Mouse (Mus musculus): ENCODE data around the gene Tmc8. TPM values are rescaled to one million over a fixed set of nuclear protein-coding genes. Genes with fewer than 3 reads are reported as not detected.
A peak's percentile ranks its signal among the peaks of the same experiment; 100 is the strongest.

The Tmc8 gene
- polyA plus RNA-seq, 1 experiment from 2014 or later: 0.81 TPM

DNA sequence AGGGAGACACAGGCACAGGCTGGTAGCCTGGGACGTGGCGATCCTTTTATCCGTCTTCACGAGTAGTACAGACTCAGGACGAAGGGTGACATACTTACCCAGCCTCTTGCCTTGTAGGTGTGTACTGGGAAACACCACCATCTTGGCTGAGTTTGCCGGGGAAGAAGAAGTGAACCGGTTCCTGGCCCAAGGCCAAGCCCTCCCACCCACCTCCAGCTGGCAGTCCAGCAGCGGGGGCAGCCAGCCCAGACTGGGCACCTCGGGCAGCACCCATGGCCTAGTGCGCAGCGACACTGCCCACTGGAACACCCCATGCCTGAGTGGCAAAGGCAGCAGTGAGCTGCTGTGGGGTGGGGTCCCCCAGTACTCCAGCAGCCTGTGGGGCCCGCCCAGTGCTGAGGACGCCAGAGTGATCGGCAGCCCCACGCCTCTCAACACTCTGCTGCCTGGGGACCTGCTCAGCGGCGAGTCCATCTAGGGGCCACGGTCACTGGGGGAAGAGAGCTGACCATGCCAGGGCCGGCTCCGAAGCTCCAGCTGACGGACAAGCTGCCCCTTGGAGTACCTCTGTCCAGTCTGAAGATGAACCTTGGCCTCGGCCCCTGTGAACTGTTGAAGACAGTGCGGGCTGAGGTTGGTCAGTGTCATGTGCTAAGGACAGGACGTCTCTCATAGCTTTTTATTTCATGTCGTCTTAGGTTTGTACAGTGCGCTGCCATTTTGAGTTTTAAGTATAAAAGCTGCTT is 21.3 kb upstream of the Tmc8 start:
- ATAC-seq (ENCODE audit: low FRiP score, low read depth): no peak
- H3K4me3 ChIP-seq: no peak overlapping the region
- H3K27me3 ChIP-seq: no peaks in the 10 kb centered on the region
- H3K9ac ChIP-seq: no peak overlapping the region
- WGBS: 93% methylated on average over 26 of the region's 26 CpGs
- H3K9me3 ChIP-seq: no peaks in the 10 kb centered on the region
- H3K27ac ChIP-seq: no peak overlapping the region
- H3K4me2 ChIP-seq (replicated peaks): no peak overlapping the region
- H3K36me3 ChIP-seq: peaks cover 94% of the 10 kb centered on the region
- no peaks in the 10 kb centered on the region for H3K4me1 ChIP-seq

- H3K9me3 ChIP-seq: no peaks in the 10 kb centered on the region
- peaks cover 94% of the 10 kb centered on the region for H3K36me3 ChIP-seq
- no peaks in the 10 kb centered on the region for H3K4me1 ChIP-seq
- H3K4me3 ChIP-seq: no peak overlapping the region
- no peak overlapping the region for H3K4me2 ChIP-seq (replicated peaks)
- H3K27ac ChIP-seq: no peak overlapping the region
- H3K9ac ChIP-seq: no peak overlapping the region
- WGBS: 91% methylated on average over 13 of the region's 13 CpGs
- no peak for ATAC-seq (ENCODE audit: low FRiP score, low read depth)
- no peaks in the 10 kb centered on the region for H3K27me3 ChIP-seq
These were observed 20.1 kb upstream of the Tmc8 start for GRCm38 (mm10) chr11:117761801-117762200.

DNA sequence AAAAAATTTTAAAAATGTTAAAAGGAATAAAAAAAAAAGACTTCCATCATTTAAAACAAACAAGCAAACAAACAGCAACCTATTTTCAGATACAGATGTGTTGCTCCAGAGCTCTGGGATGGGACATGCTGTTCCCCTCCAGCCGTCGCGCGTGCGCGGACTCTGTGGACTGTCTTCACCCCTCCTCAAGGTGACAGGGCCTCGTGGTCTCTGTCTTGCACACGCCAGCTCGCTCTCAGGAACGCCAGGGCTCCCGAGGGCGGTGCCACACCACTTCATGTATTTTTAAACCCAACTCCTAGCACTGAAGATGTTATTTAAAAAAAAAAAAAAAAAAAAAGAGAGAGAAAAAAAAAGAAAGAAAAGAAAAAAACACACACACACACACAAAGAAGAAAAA is 19.6 kb upstream of the Tmc8 start:
- Histone ChIP-seq H3K9ac (no peak overlapping the region), H3K27me3 (no peaks in the 10 kb centered on the region), H3K36me3 (peaks cover 93% of the 10 kb centered on the region), H3K4me3 (no peak overlapping the region), H3K27ac (no peak overlapping the region), H3K4me1 (no peaks in the 10 kb centered on the region), H3K9me3 (no peaks in the 10 kb centered on the region), H3K4me2 (replicated peaks) (no peak overlapping the region)
- WGBS: 91% methylated on average over 12 of the region's 12 CpGs
- no peak for ATAC-seq (ENCODE audit: low FRiP score, low read depth)

GRCm38 (mm10) chr11:117764319-117764718 is 17.6 kb upstream of the Tmc8 start:
- 81% methylated on average over 9 of the region's 9 CpGs for whole genome bisulfite sequencing
- Histone ChIP-seq H3K4me3 (no peak overlapping the region), H3K27ac (no peak overlapping the region), H3K9ac (no peak overlapping the region), H3K27me3 (no peaks in the 10 kb centered on the region), H3K4me1 (no peaks in the 10 kb centered on the region), H3K4me2 (replicated peaks) (no peak overlapping the region), H3K36me3 (peaks cover 83% of the 10 kb centered on the region), H3K9me3 (no peaks in the 10 kb centered on the region)
- no peak for ATAC-seq (ENCODE audit: low FRiP score, low read depth)

GRCm38 (mm10) chr11:117765361-117765760 is 16.5 kb upstream of the Tmc8 start:
- Histone ChIP-seq H3K27me3 (no peaks in the 10 kb centered on the region), H3K27ac (no peak overlapping the region), H3K4me1 (no peaks in the 10 kb centered on the region), H3K36me3 (peaks cover 78% of the 10 kb centered on the region), H3K9ac (no peak overlapping the region), H3K4me2 (replicated peaks) (no peak overlapping the region), H3K4me3 (no peak overlapping the region), H3K9me3 (no peaks in the 10 kb centered on the region)
- peak; percentile 18; the same call in 1 of the 2 replicates for ATAC-seq (ENCODE audit: low FRiP score, low read depth)
- WGBS: 94% methylated on average over 5 of the region's 5 CpGs

GRCm38 (mm10) chr11:117766275-117766674 is 15.6 kb upstream of the Tmc8 start:
- no peaks in the 10 kb centered on the region for H3K27me3 ChIP-seq
- 91% methylated on average over 3 of the region's 3 CpGs for WGBS
- H3K36me3 ChIP-seq: peaks cover 71% of the 10 kb centered on the region
- H3K4me2 ChIP-seq (replicated peaks): no peak overlapping the region
- no peak for ATAC-seq (ENCODE audit: low FRiP score, low read depth)
- no peak overlapping the region for H3K9ac ChIP-seq
- H3K4me1 ChIP-seq: no peaks in the 10 kb centered on the region
- no peak overlapping the region for H3K27ac ChIP-seq
- H3K9me3 ChIP-seq: no peaks in the 10 kb centered on the region
- no peak overlapping the region for H3K4me3 ChIP-seq

DNA sequence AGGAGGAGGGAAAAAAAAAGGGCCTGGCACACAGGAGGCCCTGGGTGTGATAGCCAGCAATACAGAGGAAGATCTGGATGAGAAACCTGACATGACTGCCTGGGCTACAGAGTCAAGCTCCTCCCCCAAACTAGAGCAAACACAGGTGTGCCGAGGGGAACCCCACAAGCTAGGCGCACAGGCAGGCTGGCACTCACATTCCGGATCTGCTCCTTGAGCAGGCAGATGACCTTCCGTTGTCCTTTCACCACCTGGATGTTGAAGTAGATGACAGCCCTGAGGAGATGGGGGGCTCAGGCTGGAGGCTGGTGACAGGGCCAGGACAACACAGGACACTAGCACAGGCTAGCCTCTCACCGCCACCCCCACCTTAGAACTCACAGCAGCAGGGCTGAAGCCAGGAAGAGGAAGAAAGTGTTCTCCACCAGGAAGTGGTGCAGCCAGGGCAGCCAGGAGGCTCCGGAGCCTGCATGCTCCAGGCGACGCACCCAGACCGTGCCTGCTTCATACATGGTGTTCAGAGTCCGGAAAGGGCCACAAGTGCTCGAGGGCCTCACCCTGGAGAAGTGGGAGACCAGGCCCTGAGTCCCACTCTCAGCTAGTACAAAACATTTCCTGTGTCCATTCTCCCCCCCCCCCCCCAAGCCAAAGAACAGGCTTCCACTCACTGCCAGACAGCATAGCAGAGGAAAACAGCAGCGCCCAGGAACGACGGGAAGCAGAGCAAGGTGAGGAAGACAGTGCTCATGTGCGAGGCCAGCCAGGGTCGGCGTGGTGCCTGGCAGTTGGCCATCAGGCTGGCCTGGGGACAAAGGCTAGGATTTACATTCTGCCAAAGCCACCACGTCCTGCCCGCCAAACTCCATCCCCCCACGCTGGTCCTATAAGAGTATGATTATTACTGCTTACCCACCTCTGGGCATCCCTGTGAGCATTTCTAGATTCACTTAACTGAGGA is 12.9 kb upstream of the Tmc8 start:
- Histone ChIP-seq H3K9me3 (no peaks in the 10 kb centered on the region), H3K4me1 (no peaks in the 10 kb centered on the region), H3K27me3 (no peaks in the 10 kb centered on the region), H3K36me3 (peaks cover 76% of the 10 kb centered on the region), H3K4me3 (no peak overlapping the region), H3K27ac (no peak overlapping the region), H3K9ac (no peak overlapping the region), H3K4me2 (replicated peaks) (no peak overlapping the region)
- no peak for ATAC-seq (ENCODE audit: low FRiP score, low read depth)
- 83% methylated on average over 20 of the region's 20 CpGs for WGBS

GRCm38 (mm10) chr11:117769683-117770047 is 12.2 kb upstream of the Tmc8 start:
- H3K9me3 ChIP-seq: no peaks in the 10 kb centered on the region
- no peaks in the 10 kb centered on the region for H3K4me1 ChIP-seq
- H3K4me3 ChIP-seq: no peak overlapping the region
- H3K4me2 ChIP-seq (replicated peaks): no peak overlapping the region
- no peak overlapping the region for H3K9ac ChIP-seq
- peaks cover 74% of the 10 kb centered on the region for H3K36me3 ChIP-seq
- no peak for ATAC-seq (ENCODE audit: low FRiP score, low read depth)
- WGBS: 88% methylated on average over 7 of the region's 7 CpGs
- H3K27me3 ChIP-seq: no peaks in the 10 kb centered on the region
- no peak overlapping the region for H3K27ac ChIP-seq

DNA sequence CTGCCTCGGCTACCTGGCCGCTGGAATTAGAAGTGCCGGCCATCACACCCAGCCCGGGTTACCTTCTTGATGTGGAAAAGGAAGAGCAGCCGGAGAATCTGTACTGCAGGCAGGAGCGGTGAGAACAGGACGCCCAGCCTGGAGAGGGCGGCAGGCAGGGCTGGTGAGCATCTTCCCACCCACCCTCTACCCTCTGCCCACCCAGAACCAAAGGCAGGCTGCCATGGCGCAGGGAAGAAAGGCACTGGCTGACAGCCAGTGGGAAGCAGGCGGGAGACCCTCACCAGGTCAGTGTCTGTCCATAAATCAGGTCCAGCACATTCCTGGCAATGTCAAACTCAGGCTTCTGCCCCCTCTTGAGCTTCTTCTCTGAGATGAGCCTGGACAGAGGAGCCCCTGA is 11.5 kb upstream of the Tmc8 start:
- H3K36me3 ChIP-seq: peaks cover 74% of the 10 kb centered on the region
- H3K4me1 ChIP-seq: no peaks in the 10 kb centered on the region
- ATAC-seq (ENCODE audit: low FRiP score, low read depth): no peak
- no peaks in the 10 kb centered on the region for H3K9me3 ChIP-seq
- WGBS: 86% methylated on average over 10 of the region's 10 CpGs
- no peak overlapping the region for H3K4me3 ChIP-seq
- H3K9ac ChIP-seq: no peak overlapping the region
- H3K27ac ChIP-seq: no peak overlapping the region
- H3K27me3 ChIP-seq: no peaks in the 10 kb centered on the region
- no peak overlapping the region for H3K4me2 ChIP-seq (replicated peaks)

GRCm38 (mm10) chr11:117772352-117772751 is 9.5 kb upstream of the Tmc8 start:
- no peak overlapping the region for H3K9ac ChIP-seq
- H3K27me3 ChIP-seq: no peaks in the 10 kb centered on the region
- WGBS: 96% methylated on average over 7 of the region's 7 CpGs
- no peak overlapping the region for H3K27ac ChIP-seq
- H3K4me2 ChIP-seq (replicated peaks): no peak overlapping the region
- ATAC-seq (ENCODE audit: low FRiP score, low read depth): no peak
- peaks cover 72% of the 10 kb centered on the region for H3K36me3 ChIP-seq
- no peak overlapping the region for H3K4me3 ChIP-seq
- H3K4me1 ChIP-seq: no peaks in the 10 kb centered on the region
- no peaks in the 10 kb centered on the region for H3K9me3 ChIP-seq

- peaks cover 16% of the 10 kb centered on the region for H3K4me1 ChIP-seq
- H3K27ac ChIP-seq: no peak overlapping the region
- no peaks in the 10 kb centered on the region for H3K27me3 ChIP-seq
- no peak for ATAC-seq (ENCODE audit: low FRiP score, low read depth)
- no peaks in the 10 kb centered on the region for H3K9me3 ChIP-seq
- no peak overlapping the region for H3K4me2 ChIP-seq (replicated peaks)
- WGBS: 92% methylated on average over 10 of the region's 10 CpGs
- peaks cover 61% of the 10 kb centered on the region for H3K36me3 ChIP-seq
- H3K9ac ChIP-seq: no peak overlapping the region
- no peak overlapping the region for H3K4me3 ChIP-seq
These were observed 7.0 kb upstream of the Tmc8 start for GRCm38 (mm10) chr11:117774925-117775324.

DNA sequence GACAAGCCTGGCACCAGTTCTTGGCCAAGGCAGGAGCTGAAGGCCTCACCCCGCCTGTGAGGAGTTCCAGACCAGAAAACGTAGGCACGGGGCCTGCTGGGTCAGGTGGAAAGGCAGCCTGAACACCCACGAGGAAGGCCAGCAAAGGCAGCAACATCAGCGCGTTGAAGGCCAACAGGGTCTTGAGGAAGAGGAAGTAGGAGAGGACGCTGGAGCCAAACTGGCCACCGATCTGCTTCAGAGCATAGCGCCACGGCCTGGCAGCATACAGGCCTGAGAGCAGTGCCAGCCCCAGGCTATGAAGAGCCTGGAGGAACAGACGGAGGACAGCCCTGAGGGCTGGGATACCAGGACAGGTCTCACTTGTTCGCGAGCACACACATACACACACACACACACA is 6.3 kb upstream of the Tmc8 start:
- Histone ChIP-seq H3K27me3 (no peaks in the 10 kb centered on the region), H3K36me3 (peaks cover 56% of the 10 kb centered on the region), H3K4me3 (no peak overlapping the region), H3K27ac (no peak overlapping the region), H3K9ac (no peak overlapping the region), H3K4me1 (peaks cover 22% of the 10 kb centered on the region), H3K9me3 (no peaks in the 10 kb centered on the region), H3K4me2 (replicated peaks) (no peak overlapping the region)
- ATAC-seq (ENCODE audit: low FRiP score, low read depth): no peak
- 91% methylated on average over 13 of the region's 13 CpGs for WGBS
